Mouse (Mus musculus) heart, embryonic 11.5 days (tissue): ENCODE measurements around the gene Ubap1l. TPM values are rescaled to one million over a fixed set of nuclear protein-coding genes. Genes with fewer than 3 reads are reported as not detected.

ENCODE experiments used
- ATAC-seq: fragments of 200-750 bp; cut with Nextera tagmentation; replicated peaks from 2 replicates; pipeline ENCODE4 v1.8.0; 2017; ENCODE audit warnings: moderate library complexity; ENCODE audit not compliant: insufficient number of reproducible peaks, low FRiP score, low TSS enrichment
- H3K27ac ChIP-seq: fragments of 300-500 bp; sonication (generic); 2 replicates; pipeline ENCODE4 v1.5.1; 2014; ENCODE audit warnings: mild to moderate bottlenecking, low read depth, low read length
- H3K27me3 ChIP-seq: fragments of 300-500 bp; sonication (generic); 2 replicates; pipeline ENCODE4 v1.6.1; 2014; ENCODE audit warnings: mild to moderate bottlenecking, low read length, mixed read lengths; ENCODE audit not compliant: control insufficient read depth, insufficient read depth
- H3K36me3 ChIP-seq: fragments of 300-500 bp; sonication (generic); 2 replicates; pipeline ENCODE4 v1.6.1; 2014; ENCODE audit warnings: mild to moderate bottlenecking, low read length, moderate library complexity, mixed read lengths; ENCODE audit not compliant: control insufficient read depth, insufficient read depth
- H3K4me1 ChIP-seq: fragments of 300-500 bp; sonication (generic); 2 replicates; pipeline ENCODE4 v1.6.1; 2014; ENCODE audit warnings: low read length; ENCODE audit not compliant: control insufficient read depth, insufficient read depth
- H3K4me2 ChIP-seq: fragments of 300-500 bp; sonication (generic); 2 replicates; pipeline ENCODE4 v1.6.1; 2014; ENCODE audit warnings: mild to moderate bottlenecking, moderate library complexity
- H3K4me3 ChIP-seq: fragments of 300-500 bp; sonication (generic); 2 replicates; pipeline ENCODE4 v1.5.1; 2014; ENCODE audit warnings: low read depth, low read length
- H3K9ac ChIP-seq: fragments of 300-500 bp; sonication (generic); 2 replicates; pipeline ENCODE4 v1.6.1; 2014; ENCODE audit warnings: mild to moderate bottlenecking, low read depth, low read length, moderate library complexity
- H3K9me3 ChIP-seq: fragments of 300-500 bp; sonication (generic); replicated peaks from 2 replicates; pipeline ENCODE4 v1.6.1; 2016; ENCODE audit warnings: low read length; ENCODE audit not compliant: control insufficient read depth
- WGBS: fragments of 180-500 bp; shearing (Covaris S2); extraction: QIAGEN DNeasy Blood & Tissue Kit; methylation state at CpG from one replicate; pipeline ENCODE4 v1.1.7; 2014; ENCODE audit not compliant: insufficient replicate concordance; 5-methylcytosine and 5-hydroxymethylcytosine counted together
- polyA plus RNA-seq: library from polyadenylated mRNA; unstranded; fragments of >200 nt; fragmentation: Nextera tagmentation; extraction: Ambion mirVana; gene quantifications from 2 replicates; pipeline ENCODE4 v1.2.1, GENCODE M21; 2014

The Ubap1l gene
- polyA plus RNA-seq, 1 experiment from 2014 or later: 0.73 TPM

DNA sequence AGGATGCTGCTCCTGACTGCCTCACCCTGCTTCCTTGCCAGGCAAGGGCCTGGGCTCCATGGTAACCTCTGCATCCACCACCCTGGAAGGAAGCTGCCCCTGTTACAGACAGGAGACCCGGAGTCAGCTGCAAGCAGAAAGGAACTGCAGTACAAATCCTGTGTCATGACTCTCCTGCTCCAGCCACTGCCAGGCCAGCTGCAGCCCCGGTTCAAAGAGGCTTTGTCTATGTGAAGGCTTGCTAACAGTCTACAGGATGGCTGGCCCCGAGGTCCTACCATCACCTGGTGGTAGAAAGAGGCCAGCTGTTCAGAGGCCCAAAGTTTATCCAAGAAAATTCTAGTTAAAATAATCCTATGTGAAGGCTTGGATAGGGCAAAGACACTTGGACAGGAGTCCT, 50.5 kb downstream of the Ubap1l start:
- Histone ChIP-seq H3K4me2 (no peak overlapping the region), H3K36me3 (no peaks in the 10 kb centered on the region), H3K27me3 (no peaks in the 10 kb centered on the region), H3K4me1 (no peaks in the 10 kb centered on the region), H3K9ac (no peak overlapping the region), H3K4me3 (no peak overlapping the region), H3K27ac (no peak overlapping the region), H3K9me3 (no peaks in the 10 kb centered on the region)
- ATAC-seq: no peak
- 69% methylated on average over 3 of the region's 3 CpGs for WGBS

DNA sequence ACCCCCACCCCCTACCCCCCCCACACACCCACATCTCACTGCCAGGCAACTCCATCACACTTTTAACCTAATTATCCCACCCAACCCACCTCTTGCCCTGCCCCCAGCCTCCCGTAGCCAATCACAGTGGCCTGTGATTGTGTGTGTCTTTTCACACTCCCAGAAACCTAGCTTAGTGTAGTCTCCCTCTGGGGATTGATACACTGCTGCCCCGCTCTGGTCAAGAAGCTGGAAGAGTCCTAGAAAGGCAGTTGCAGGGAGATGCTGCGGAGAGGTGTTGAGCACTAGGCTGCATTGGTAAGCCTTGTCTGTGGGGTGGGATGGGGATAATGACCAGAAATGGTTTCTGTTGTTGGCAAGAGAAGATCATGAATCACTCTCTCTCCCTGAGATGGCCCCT, 56.9 kb downstream of the Ubap1l start:
- H3K4me3 ChIP-seq: no peak overlapping the region
- WGBS: 42% methylated on average over 3 of the region's 3 CpGs
- H3K36me3 ChIP-seq: no peaks in the 10 kb centered on the region
- no peak overlapping the region for H3K27ac ChIP-seq
- no peaks in the 10 kb centered on the region for H3K9me3 ChIP-seq
- H3K4me2 ChIP-seq: no peak overlapping the region
- no peak for ATAC-seq
- H3K4me1 ChIP-seq: no peaks in the 10 kb centered on the region
- H3K27me3 ChIP-seq: no peaks in the 10 kb centered on the region
- no peak overlapping the region for H3K9ac ChIP-seq

DNA sequence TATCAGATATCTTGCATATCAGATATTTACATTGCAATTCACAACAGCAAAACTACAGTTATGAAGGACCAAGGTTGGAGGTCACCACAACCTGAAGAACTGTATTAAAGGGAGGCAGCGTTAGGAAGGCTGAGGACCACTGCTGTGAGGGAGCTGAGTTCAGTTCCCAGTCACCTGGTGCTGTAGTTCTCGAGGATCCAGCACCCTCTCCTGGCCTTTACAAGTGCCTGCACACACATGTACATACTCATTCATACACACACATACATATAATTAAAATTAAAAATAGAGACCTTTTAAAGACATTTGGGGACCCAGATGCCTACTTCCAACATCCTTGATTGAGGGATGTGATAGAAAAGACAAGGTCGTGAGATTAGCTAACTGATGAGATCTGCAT, 58.8 kb downstream of the Ubap1l start:
- Histone ChIP-seq H3K27ac (no peak overlapping the region), H3K27me3 (no peaks in the 10 kb centered on the region), H3K9ac (no peak overlapping the region), H3K36me3 (no peaks in the 10 kb centered on the region), H3K9me3 (no peaks in the 10 kb centered on the region), H3K4me1 (no peaks in the 10 kb centered on the region), H3K4me3 (no peak overlapping the region), H3K4me2 (no peak overlapping the region)
- WGBS: 63% methylated on average over 3 of the region's 3 CpGs
- no peak for ATAC-seq

DNA sequence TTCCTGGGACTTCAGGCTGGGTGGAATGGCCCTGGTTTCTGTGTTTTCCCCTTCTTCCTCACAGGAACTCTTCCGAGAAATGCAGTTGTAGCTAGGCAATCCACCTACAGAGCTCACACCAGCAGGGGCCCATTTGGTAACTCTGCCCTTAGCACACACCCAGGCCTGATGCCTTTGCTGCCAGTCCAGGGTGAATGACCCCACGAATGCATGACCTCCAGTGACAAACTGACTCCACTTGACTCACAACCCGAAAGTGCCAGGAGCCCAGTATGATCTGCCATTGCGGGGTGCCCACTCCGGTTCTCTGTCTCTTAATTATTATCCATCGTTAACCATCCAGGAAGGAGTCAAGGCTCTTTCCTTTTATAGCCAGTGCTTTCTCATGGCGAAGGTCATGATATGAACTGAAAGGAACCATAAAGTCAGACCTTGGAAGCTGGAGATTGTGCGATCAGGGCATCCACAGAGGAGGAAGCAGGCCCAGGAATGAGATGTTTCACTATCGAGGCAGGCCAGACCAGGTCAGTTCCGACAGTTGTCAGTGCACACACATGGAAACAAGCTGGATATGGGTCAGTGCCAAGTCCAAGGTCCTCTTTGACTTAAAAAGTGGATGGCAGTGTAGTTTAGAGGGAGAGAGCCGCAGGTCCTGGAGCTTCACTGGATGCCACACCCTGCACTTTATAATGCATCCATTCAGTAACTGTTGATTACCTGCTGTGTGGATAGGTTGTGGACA, 62.1 kb downstream of the Ubap1l start, which contains the start of gene Slc51b:
Slc51b (minus strand) TSS at position 196 of the 742 bp plus-strand sequence.
- 76% methylated on average over 11 of the region's 11 CpGs for WGBS
- no peak within 1 kb of the TSS for H3K4me2 ChIP-seq
- no peak within 1 kb of the TSS for H3K4me3 ChIP-seq
- no peak within 1 kb of the TSS for H3K9ac ChIP-seq
- H3K36me3 ChIP-seq: no peaks in the 10 kb centered on the region
- no peaks in the 10 kb centered on the region for H3K4me1 ChIP-seq
- ATAC-seq: no peak
- H3K27ac ChIP-seq: no peak within 1 kb of the TSS
- no peaks in the 10 kb centered on the region for H3K27me3 ChIP-seq
- no peaks in the 10 kb centered on the region for H3K9me3 ChIP-seq

DNA sequence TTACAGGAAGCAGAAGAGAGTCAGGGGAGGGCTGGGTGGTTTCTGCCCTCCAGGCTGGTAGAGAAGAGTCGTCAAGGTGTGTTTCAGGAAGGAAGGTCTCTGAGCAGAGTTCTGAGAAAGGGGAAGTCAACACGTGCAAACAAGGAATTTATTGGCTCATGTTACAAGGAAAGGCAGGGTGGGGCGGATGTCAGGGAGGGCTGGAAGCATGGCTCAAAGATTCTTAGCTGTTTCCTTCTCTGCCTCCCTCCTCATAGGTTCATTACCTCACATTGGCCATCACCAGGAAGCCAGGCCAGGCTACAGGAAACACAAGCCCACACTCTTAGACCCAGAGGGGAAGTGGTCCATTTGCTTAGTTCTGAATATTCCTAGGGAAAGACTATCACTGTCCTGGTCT, 63.6 kb downstream of the Ubap1l start:
- Histone ChIP-seq H3K36me3 (no peaks in the 10 kb centered on the region), H3K4me3 (no peak overlapping the region), H3K4me2 (no peak overlapping the region), H3K27me3 (no peaks in the 10 kb centered on the region), H3K27ac (no peak overlapping the region), H3K9ac (no peak overlapping the region), H3K4me1 (no peaks in the 10 kb centered on the region), H3K9me3 (no peaks in the 10 kb centered on the region)
- WGBS: 33% methylated on average over 3 of the region's 3 CpGs
- no peak for ATAC-seq

DNA sequence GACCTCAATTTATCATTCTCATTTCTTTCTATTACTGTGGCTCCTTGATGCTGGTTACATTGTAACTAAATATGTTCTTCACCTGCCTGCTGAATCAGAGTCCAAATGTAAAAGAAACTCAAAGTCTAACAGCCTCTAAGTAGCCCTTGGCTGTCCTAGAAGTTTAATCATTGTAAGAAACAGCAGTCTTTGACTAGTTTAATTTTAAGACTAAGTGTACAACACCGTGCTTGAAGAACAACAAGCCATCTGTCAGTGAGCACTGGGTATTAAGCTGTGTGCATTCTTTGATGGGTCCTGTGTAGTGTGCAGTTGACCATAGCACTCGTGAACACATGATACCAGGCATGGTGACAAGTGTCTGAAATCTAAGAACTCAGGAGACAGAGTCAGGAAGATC, 66.7 kb downstream of the Ubap1l start:
- H3K9me3 ChIP-seq: no peaks in the 10 kb centered on the region
- H3K27ac ChIP-seq: no peak overlapping the region
- no peak overlapping the region for H3K4me3 ChIP-seq
- H3K4me2 ChIP-seq: no peak overlapping the region
- no peaks in the 10 kb centered on the region for H3K36me3 ChIP-seq
- H3K9ac ChIP-seq: no peak overlapping the region
- 68% methylated on average over 2 of the region's 2 CpGs for WGBS
- H3K27me3 ChIP-seq: no peaks in the 10 kb centered on the region
- no peaks in the 10 kb centered on the region for H3K4me1 ChIP-seq
- no peak for ATAC-seq

DNA sequence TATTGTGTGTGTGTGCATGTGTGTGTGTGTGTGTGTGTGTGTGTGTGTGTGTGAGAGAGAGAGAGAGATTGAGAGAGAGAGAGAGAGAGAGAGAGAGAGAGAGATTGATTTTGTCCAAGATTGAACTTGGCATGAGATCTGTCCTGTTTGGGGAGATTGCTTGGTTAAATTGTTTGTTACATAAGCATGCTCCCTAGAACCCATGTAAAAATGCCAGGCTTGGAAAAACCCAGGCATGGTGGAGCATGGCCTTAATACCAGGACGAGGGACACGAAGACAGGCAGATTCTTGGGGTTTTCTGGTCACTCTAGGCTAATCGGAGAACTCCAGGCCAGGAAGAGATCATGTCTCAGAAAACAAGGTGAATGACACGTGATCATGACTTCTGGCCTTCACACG, 67.2 kb downstream of the Ubap1l start:
- no peak overlapping the region for H3K27ac ChIP-seq
- no peaks in the 10 kb centered on the region for H3K36me3 ChIP-seq
- H3K4me3 ChIP-seq: no peak overlapping the region
- no peaks in the 10 kb centered on the region for H3K9me3 ChIP-seq
- WGBS: 85% methylated on average over 5 of the region's 5 CpGs
- no peaks in the 10 kb centered on the region for H3K4me1 ChIP-seq
- no peak overlapping the region for H3K4me2 ChIP-seq
- H3K27me3 ChIP-seq: no peaks in the 10 kb centered on the region
- no peak overlapping the region for H3K9ac ChIP-seq
- no peak for ATAC-seq

Other genes starting within 250 kb of the Ubap1l start
- gene Igdcc3, start 219.9 kb upstream of the Ubap1l start, polyA plus RNA-seq: 6.3 and 6.8 TPM in 2 replicates
- gene Parp16, start 165.7 kb upstream of the Ubap1l start, polyA plus RNA-seq: 4.6 and 5.0 TPM in 2 replicates
- 0.14 TPM in 1 of 2 replicates, not detected in the other for gene Cilp, start 95.9 kb upstream of the Ubap1l start, polyA plus RNA-seq
- gene Clpx, start 66.8 kb upstream of the Ubap1l start, polyA plus RNA-seq: 42.9 and 50.6 TPM in 2 replicates
- 6.3 and 6.9 TPM in 2 replicates for gene Pdcd7, start 14.9 kb upstream of the Ubap1l start, polyA plus RNA-seq
- 0.94 and 2.1 TPM in 2 replicates for gene Kbtbd13, start 30.6 kb downstream of the Ubap1l start, polyA plus RNA-seq
- 2.2 and 2.5 TPM in 2 replicates for gene Rasl12, start 37.5 kb downstream of the Ubap1l start, polyA plus RNA-seq
- not detected in 2 replicates for gene Slc51b, start 61.9 kb downstream of the Ubap1l start, polyA plus RNA-seq
- 13.6 and 15.3 TPM in 2 replicates for gene Mtfmt, start 74.7 kb downstream of the Ubap1l start, polyA plus RNA-seq
- gene Spg21, start 99.9 kb downstream of the Ubap1l start, polyA plus RNA-seq: 62.6 and 68.8 TPM in 2 replicates
- not detected in 2 replicates for gene Ankdd1a, start 159.2 kb downstream of the Ubap1l start, polyA plus RNA-seq
- 10.6 and 11.9 TPM in 2 replicates for gene Plekho2, start 219.0 kb downstream of the Ubap1l start, polyA plus RNA-seq
- gene Pif1, start 226.1 kb downstream of the Ubap1l start, polyA plus RNA-seq: 7.6 and 9.5 TPM in 2 replicates